Mouse (Mus musculus) thymus, postnatal 14 days (tissue): ENCODE results near the gene Larp4.

Experiments
- DNase-seq: peaks from one replicate; pipeline ENCODE4 v3.0.0; 2021

The Larp4 gene

DNA sequence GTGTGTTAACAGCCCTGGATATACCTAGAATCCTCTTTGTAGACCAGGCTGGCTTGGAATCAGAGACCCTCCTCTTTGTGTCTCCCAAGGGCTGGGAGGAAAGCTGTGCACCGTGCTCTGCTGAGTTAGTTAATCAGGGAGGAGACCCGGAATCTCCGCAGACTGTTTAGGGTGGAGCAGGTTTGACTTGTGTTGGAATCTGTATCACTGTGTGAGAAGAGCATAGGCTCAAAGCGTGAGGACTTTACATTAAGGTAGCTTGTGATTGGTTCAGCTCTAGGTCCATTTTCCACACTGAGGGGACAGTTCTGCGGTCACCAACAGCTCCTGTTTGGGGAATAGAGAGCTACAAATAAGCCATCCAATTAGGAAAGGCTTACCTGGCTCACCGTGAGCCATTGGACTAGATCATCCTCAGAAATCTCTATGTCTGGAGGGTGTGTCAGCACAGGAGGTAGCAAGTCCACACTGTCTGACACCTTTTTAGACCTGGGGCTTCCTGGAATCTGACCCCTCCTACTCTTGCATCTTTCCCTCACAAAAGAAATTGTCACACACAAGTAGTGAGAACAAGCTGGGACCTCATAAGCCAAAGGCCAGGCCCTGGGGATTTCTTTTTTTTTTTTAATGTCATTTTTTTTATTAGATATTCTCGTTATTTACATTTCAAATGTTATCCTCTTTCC is 89.9 kb downstream of the Larp4 start:
- no peak for DNase-seq

DNA sequence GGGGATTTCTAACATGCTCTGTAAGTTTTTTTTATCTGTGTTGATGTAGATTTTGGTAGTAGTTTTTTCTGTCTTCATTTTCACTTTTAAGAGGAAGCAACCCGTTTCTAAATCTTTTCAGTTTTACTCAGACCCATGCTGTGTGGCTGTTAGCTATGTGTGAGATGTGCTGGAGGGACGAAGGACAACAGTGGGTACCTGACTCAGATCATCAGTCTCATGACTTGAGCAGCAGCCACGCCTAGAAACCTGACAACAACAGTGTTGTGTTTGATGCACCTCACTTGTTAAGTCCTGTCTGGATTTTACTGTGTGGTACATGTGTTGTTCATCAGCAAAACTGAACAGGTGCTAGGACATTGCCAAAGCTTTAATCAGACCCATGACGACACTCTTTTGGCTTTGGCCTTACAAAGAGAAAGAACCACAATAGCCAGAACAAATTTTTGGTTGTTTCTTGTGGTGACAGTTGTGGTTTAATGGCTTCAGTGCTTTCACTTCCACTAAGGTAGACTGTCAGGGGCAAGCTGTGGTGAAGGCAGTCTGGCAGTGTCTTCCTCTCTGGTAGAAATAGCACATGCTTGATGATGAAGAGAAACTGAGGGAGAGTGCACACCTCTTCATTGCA is 90.8 kb downstream of the Larp4 start:
- no peak for DNase-seq

DNA sequence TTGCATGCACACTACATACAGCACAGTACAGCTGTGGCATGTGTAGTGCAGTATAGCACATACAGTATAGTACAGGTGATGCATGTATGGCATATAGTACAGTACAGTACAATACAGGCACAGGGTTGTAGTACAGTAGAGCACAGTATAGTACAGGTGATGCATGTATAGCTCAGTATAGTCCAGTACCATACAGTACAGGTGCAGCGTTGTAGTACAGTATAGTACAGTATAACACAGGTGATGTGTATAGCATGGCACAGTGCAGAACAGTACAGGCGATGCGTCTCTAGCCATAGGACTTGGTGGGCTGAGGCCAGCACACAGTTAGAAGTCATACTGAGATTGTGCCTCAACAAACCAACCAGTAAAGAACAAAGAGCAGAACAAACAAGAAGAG is 91.5 kb downstream of the Larp4 start:
- DNase-seq, result no peak

DNA sequence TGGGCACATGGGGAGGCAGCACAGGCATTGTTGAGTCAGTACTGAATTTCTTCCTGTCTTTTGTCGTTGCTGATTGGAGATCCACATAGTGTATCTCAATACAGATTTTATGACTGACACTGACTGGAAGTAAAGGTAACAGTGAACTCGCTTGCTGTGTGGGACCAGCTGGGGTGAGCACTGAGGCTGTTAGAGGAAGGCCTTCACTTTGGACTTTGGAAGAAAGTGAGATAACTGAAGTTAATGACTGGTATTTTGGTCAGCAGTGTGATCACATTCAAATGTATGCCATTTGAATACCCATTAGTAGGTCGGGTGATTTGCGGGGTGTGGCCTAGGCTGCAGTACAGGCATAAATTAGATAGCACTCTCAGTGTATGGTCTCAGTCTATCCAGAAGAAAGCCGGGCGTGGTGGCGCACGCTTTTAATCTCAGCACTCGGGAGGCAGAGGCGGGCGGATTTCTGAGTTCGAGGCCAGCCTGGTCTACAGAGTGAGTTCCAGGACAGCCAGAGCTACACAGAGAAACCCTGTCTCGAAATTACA is 93.4 kb downstream of the Larp4 start:
- no peak for DNase-seq
